Mouse (Mus musculus) lung, postnatal 0 days (tissue): ENCODE data around the gene Rcan2. TPM values are rescaled to one million over a fixed set of nuclear protein-coding genes. Genes with fewer than 3 reads are reported as not detected.

Experiments used
- ATAC-seq: fragments of 200-750 bp; cut with Nextera tagmentation; 2 replicates; pipeline ENCODE4 v1.8.0; 2017; ENCODE audit warnings: moderate library complexity
- DNase-seq: peaks from one replicate; pipeline ENCODE4 v3.0.0-alpha.2; 2016; ENCODE audit warnings: low spot score
- H3K27ac ChIP-seq: fragments of 300-500 bp; sonication (generic); 2 replicates; pipeline ENCODE4 v1.5.1; 2014; ENCODE audit warnings: antibody characterized with exemption, mild to moderate bottlenecking, low read length, mixed read lengths
- H3K27me3 ChIP-seq: fragments of 300-500 bp; sonication (generic); replicated peaks from 2 replicates; pipeline ENCODE4 v1.6.1; 2014; ENCODE audit warnings: low read length, mixed read lengths; ENCODE audit not compliant: insufficient read depth
- H3K36me3 ChIP-seq: fragments of 300-500 bp; sonication (generic); 2 replicates; pipeline ENCODE4 v1.6.1; 2014; ENCODE audit warnings: low read length, mixed read lengths; ENCODE audit not compliant: insufficient read depth
- H3K4me1 ChIP-seq: fragments of 300-500 bp; sonication (generic); 2 replicates; pipeline ENCODE4 v1.6.1; 2014; ENCODE audit warnings: antibody characterized with exemption, low read depth, low read length, mixed read lengths; ENCODE audit not compliant: insufficient read depth
- H3K4me2 ChIP-seq: fragments of 300-500 bp; sonication (generic); replicated peaks from 2 replicates; pipeline ENCODE4 v1.6.1; 2014; ENCODE audit warnings: low read depth, mild to moderate bottlenecking, low read length, moderate library complexity, mixed read lengths
- H3K4me3 ChIP-seq: fragments of 300-500 bp; sonication (generic); 2 replicates; pipeline ENCODE4 v1.5.1; 2014; ENCODE audit warnings: low read depth, low read length
- H3K9ac ChIP-seq: fragments of 300-500 bp; sonication (generic); replicated peaks from 2 replicates; pipeline ENCODE4 v1.6.1; 2014; ENCODE audit warnings: low read depth, mild to moderate bottlenecking
- H3K9me3 ChIP-seq: fragments of 300-500 bp; sonication (generic); 2 replicates; pipeline ENCODE4 v1.6.1; 2016; ENCODE audit warnings: low read length, mixed read lengths
- CTCF ChIP-seq: IDR thresholded peaks from 2 replicates; pipeline ENCODE4 v1.5.1; 2016; ENCODE audit warnings: antibody characterized with exemption, mild to moderate bottlenecking
- EP300 ChIP-seq: IDR thresholded peaks from 2 replicates; pipeline ENCODE4 v1.6.1; 2016; ENCODE audit warnings: antibody characterized with exemption, mild to moderate bottlenecking, control low read depth
- WGBS: fragments of 180-500 bp; shearing (Covaris S2); extraction: QIAGEN DNeasy Blood & Tissue Kit; methylation state at CpG from one replicate; pipeline ENCODE4 v1.1.7; 2014; 5-methylcytosine and 5-hydroxymethylcytosine counted together
- polyA plus RNA-seq: library from polyadenylated mRNA; unstranded; fragments of >200 nt; fragmentation: Nextera tagmentation; extraction: Ambion mirVana; gene quantifications from 2 replicates; pipeline ENCODE4 v1.2.1, GENCODE M21; 2015

Gene Rcan2
- polyA plus RNA-seq, 1 experiment from 2014 or later: 1.3 TPM

DNA sequence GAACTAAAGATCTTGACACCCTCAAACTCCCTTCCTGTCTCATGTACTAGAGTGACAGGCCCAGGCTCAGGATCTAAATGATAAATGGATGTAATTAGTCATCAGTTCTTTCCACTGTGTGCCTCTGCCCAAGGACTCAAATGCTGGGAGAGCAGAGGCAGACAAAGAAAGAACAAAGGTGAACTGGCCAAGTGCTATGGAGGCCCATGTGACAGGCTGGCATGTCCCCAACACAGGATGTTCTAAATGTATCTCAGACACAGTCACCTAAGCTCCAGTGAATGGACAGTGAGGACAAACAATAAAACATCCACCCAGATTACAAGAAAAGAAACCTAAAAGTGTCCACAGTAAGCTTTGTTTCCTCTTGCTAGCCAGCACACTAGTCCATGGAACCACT is 11.8 kb upstream of the Rcan2 start:
- H3K4me1 ChIP-seq: no peaks in the 10 kb centered on the region
- H3K9ac ChIP-seq: no peak overlapping the region
- no peaks in the 10 kb centered on the region for H3K9me3 ChIP-seq
- DNase-seq (no peak), ATAC-seq (no peak)
- no peaks in the 10 kb centered on the region for H3K27me3 ChIP-seq
- H3K27ac ChIP-seq: no peak overlapping the region
- H3K4me3 ChIP-seq: no peak overlapping the region
- H3K4me2 ChIP-seq: no peak overlapping the region
- H3K36me3 ChIP-seq: no peaks in the 10 kb centered on the region
- TF ChIP-seq CTCF (no peak), EP300 (no peak)

DNA sequence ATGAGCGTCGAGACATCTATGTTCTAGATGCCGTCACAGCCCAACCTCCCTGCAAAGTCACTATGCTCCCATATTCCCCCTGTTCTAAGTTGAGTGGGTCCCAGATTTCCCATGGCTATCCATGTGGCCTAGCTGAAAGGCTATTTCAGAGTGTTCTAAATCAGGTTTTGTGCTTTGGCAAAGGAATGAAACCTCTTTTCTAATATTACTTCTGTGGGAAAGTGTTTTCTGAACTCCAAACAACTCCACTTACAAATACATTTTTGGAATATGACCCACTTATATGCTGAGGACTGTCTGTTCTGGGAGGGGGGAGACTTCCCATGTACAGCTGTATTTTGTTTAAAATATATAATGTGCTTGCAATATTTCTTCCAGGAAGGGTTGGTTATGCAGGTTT is 9.4 kb upstream of the Rcan2 start:
- no peak overlapping the region for H3K4me3 ChIP-seq
- H3K9ac ChIP-seq: no peak overlapping the region
- H3K9me3 ChIP-seq: no peaks in the 10 kb centered on the region
- WGBS: 95% methylated on average over 3 of the region's 3 CpGs
- H3K36me3 ChIP-seq: no peaks in the 10 kb centered on the region
- no peaks in the 10 kb centered on the region for H3K27me3 ChIP-seq
- ATAC-seq (no peak), DNase-seq (no peak)
- H3K4me1 ChIP-seq: no peaks in the 10 kb centered on the region
- no peak overlapping the region for H3K4me2 ChIP-seq
- TF ChIP-seq CTCF (no peak), EP300 (no peak)
- no peak overlapping the region for H3K27ac ChIP-seq

DNA sequence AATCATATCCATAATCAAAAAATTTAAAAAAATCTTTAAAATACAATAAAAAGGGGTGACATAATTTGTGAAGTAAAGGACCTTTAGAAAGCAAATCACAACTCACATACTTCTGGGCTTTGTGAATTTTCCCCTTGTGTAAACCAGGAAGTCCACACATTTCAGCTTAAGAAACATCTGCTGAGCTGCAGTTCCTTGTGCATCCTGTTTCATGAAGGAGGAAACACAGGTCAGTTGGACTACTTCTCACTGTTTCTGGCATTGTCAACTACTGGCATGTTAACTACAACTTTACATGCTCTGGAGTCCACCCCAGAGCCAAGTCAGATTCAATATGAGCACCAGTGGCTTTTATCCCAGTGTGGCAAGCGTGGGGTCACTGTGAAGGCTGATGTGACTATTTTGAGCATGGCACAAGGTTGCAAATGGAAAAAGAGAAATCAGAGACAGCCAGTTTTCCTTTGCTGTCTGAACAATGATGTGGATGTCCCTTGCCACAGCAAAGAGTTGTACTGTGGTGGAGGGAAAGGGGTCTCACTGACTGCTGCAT is 6.3 kb upstream of the Rcan2 start:
- no peaks in the 10 kb centered on the region for H3K9me3 ChIP-seq
- H3K4me3 ChIP-seq: no peak overlapping the region
- no peak for ATAC-seq
- DNase-seq: no peak
- no peak overlapping the region for H3K27ac ChIP-seq
- no peak for TF ChIP-seq EP300
- no peak for TF ChIP-seq CTCF
- WGBS: 46% methylated on average over 1 of the region's 1 CpGs
- H3K36me3 ChIP-seq: no peaks in the 10 kb centered on the region
- no peak overlapping the region for H3K4me2 ChIP-seq
- no peak overlapping the region for H3K9ac ChIP-seq
- no peaks in the 10 kb centered on the region for H3K27me3 ChIP-seq
- H3K4me1 ChIP-seq: no peaks in the 10 kb centered on the region

DNA sequence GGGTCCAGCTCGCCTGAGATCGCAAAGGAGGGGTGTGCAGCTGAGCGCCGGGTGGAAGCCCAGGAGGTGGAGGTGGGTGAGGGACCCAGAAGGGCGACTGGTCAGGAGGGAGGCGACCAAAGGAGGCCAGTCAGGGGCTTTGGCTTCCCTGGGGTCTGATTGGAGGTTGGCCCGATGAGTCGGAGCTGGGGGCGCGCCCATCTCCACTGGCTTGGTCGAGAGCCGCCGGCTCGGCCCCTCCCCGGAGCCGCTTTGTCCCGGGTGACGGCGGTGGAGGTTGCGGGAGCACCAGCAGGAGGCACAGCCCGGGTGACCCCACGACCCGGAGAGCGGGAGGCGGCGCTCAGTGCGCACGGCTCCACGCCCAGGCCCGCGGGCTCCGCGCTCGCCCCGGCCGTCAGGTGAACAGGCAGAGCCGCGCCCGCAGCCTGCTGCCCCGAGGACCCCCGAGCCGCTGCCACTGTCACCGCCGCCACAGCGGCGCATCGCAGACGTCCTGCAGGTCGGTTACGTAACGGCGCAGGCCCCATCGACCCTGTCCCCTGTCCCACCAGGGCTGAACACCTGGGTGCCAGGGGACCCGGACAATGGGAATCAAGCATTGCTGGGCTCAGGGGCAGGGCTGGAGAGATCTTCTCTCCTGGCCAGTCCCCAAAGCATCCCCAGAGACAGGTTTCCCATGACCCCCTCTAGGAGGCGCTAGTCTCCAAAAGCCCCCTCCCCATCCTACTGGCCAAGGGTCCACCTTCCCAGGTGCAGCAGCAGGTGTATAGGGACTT is 633 bp downstream of the Rcan2 start:
- peak; percentile 27 for TF ChIP-seq CTCF
- TF ChIP-seq EP300: no peak

DNA sequence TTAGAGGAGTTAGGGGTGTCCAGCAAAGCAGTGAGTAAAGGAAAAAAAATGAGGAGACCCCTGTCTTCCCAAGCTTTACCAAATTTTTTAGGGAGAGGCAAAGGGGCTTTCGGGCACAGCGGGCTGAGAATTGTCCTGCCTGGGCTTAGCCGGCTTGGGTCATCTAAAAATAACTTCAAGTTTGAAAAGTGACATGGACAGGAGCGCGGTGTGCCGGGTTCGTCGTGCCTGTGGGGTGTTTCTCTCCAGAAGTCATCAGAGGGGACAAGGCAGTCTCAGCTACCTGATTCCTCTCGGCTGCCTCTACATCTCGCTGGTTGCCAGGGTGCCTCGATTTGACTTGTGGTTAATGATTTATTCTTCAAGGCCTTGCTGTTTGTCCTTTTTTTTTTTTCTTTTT is 1.3 kb downstream of the Rcan2 start:
- no peaks in the 10 kb centered on the region for H3K36me3 ChIP-seq
- ATAC-seq: no peak
- H3K4me1 ChIP-seq: no peaks in the 10 kb centered on the region; the same call in 1 of the 2 replicates
- peak overlapping the region; percentile 95 for H3K4me2 ChIP-seq
- no peaks in the 10 kb centered on the region for H3K27me3 ChIP-seq
- no peak for TF ChIP-seq CTCF
- TF ChIP-seq EP300: no peak
- no peak for DNase-seq
- H3K27ac ChIP-seq: no peak overlapping the region
- no peak overlapping the region for H3K9ac ChIP-seq
- H3K4me3 ChIP-seq: peak overlapping the region; percentile 44; the same call in 1 of the 2 replicates
- WGBS: 43% methylated on average over 11 of the region's 11 CpGs
- H3K9me3 ChIP-seq: no peaks in the 10 kb centered on the region

More for the DNA sequence above, 633 bp downstream of the Rcan2 start:
- peak; percentile 51 for DNase-seq
- peak overlapping the region; percentile 95 for H3K4me2 ChIP-seq
- no peak overlapping the region for H3K27ac ChIP-seq
- no peaks in the 10 kb centered on the region; the same call in 1 of the 2 replicates for H3K4me1 ChIP-seq
- H3K9ac ChIP-seq: peak overlapping the region; percentile 26; the same call in 1 of the 2 replicates
- WGBS: 2% methylated on average over 38 of the region's 55 CpGs
- no peaks in the 10 kb centered on the region for H3K9me3 ChIP-seq
- peak; percentile 87 for ATAC-seq
- peak overlapping the region; percentile 44 for H3K4me3 ChIP-seq
- H3K36me3 ChIP-seq: no peaks in the 10 kb centered on the region
- no peaks in the 10 kb centered on the region for H3K27me3 ChIP-seq

DNA sequence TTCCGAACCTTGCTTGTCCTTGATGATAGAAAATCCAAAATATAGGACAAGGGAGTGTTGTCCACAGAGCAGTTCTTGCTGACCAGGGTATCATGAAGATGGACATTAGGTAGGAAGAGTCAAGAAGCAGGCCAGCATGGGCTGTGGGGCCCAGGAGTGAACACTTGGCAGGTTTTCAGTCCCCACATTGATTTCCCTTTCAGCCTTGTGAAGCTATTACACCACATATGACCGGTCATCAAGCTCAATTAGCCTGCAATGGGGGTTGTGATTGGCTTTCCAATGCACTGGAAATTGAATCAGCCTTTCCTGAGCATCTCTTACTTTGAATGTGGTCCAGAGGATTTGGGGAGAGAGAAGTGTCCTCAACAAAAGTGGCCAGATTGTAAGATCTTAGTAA is 2.0 kb downstream of the Rcan2 start:
- H3K27ac ChIP-seq: no peak overlapping the region

More for the DNA sequence above, 2.0 kb downstream of the Rcan2 start:
- Histone ChIP-seq H3K9me3 (no peaks in the 10 kb centered on the region), H3K9ac (no peak overlapping the region), H3K4me2 (no peak overlapping the region), H3K27me3 (no peaks in the 10 kb centered on the region), H3K36me3 (no peaks in the 10 kb centered on the region), H3K4me3 (no peak overlapping the region), H3K4me1 (no peaks in the 10 kb centered on the region; the same call in 1 of the 2 replicates)
- 82% methylated on average over 2 of the region's 2 CpGs for WGBS
- TF ChIP-seq CTCF: no peak
- DNase-seq (no peak), ATAC-seq (no peak)
